Mouse (Mus musculus): ENCODE measurements around the gene Alb.

Alb gene

GRCm38 (mm10) chr5:90460619-90461018, at the start of gene Alb:
Gene Alb, plus strand, starts transcription at chr5:90460897.
- no peak for DNase-seq (ENCODE audit: low spot score in 2 of 2)

- DNase-seq (ENCODE audit: low spot score in 2 of 2): no peak
These were observed 46.4 kb upstream of the Alb start for GRCm38 (mm10) chr5:90414142-90414924.

GRCm38 (mm10) chr5:90414925-90415295, 45.8 kb upstream of the Alb start:
- no peak for DNase-seq (ENCODE audit: low spot score in 2 of 2)

DNA sequence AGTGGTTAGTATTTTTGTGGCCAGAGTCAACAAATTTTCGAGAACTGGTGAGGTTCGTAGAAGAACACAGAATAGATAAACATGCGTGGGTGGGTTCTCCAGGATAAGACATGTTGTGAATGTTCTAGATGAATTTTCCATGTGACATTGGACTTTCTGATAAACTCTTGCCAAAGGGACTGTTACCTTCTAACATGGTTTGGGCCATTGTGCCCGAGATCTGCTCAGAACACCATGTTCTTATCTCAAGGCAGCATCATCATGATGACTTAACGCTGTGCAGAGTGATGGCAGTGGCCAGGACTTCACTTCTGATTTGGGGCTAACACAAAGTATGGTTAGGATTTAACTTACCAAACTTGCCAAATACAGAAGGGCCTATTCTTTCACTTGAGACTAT, 36.1 kb upstream of the Alb start:
- no peak for DNase-seq (ENCODE audit: low spot score in 2 of 2)

DNA sequence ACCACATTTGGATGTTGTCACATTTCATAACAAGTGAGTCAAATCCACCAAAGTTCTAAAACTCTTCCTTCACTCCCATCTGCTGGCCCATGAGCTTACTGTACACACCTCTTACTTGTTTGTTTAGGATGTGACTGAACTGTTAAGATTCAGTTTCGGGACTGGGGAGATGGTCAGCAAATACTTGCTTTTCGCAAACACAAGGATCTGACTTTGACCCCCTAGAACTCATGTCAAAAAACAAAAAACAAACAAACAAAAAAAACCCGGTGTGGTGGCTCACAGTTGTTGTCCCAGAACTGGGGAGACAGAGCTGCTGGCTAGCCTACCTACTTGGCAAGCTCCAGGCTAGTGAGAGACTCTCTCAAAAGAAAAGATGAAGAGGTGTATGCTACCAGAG, 35.5 kb upstream of the Alb start:
- DNase-seq (ENCODE audit: low spot score in 2 of 2): no peak

GRCm38 (mm10) chr5:90431053-90431452, 29.6 kb upstream of the Alb start:
- DNase-seq (ENCODE audit: low spot score in 2 of 2): no peak

DNA sequence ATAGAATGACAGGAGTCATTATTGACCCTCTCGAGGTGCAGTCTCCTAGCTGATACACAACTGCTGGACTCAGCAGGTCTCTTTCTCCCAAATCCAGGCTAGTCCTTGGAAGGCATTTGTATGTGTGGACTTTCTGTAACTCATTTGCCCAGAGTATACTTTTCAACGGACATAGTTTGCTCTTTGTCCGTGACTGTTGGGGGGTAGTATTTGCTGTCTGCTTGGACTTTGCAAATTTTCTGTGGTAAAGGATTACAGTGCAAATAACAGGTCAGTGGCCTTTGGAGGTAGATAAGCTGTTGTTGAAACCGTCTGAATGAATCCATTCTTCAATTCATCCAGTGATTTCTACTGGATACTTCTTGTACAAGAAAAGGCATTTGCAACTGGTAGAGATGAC, 21.5 kb upstream of the Alb start:
- no peak for DNase-seq (ENCODE audit: low spot score in 2 of 2)

GRCm38 (mm10) chr5:90447577-90447976, 13.1 kb upstream of the Alb start:
- DNase-seq (ENCODE audit: low spot score in 2 of 2): no peak

DNA sequence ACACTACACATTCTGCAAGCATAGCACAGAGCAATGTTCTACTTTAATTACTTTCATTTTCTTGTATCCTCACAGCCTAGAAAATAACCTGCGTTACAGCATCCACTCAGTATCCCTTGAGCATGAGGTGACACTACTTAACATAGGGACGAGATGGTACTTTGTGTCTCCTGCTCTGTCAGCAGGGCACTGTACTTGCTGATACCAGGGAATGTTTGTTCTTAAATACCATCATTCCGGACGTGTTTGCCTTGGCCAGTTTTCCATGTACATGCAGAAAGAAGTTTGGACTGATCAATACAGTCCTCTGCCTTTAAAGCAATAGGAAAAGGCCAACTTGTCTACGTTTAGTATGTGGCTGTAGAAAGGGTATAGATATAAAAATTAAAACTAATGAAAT, 10.7 kb upstream of the Alb start:
- no peak for DNase-seq (ENCODE audit: low spot score in 2 of 2)

DNA sequence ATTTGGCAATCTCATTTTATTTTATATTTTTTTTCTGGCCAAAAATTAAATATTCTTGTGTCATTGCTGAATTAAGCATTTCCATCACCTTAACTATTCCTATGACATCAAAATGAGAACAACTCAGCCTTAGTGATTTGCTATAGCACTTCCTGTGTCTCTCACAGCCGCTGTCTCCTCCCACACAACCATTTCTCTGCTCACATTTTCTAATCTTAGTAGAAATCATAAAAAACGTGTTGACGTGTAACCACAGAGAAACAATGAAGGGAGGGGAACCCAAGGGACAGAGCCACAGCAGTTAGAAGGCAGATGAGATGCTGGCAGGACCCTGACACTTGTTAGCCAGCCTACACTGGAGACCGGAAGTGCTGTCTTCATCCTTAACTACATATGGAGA, 8.0 kb upstream of the Alb start:
- no peak for DNase-seq (ENCODE audit: low spot score in 2 of 2)

DNA sequence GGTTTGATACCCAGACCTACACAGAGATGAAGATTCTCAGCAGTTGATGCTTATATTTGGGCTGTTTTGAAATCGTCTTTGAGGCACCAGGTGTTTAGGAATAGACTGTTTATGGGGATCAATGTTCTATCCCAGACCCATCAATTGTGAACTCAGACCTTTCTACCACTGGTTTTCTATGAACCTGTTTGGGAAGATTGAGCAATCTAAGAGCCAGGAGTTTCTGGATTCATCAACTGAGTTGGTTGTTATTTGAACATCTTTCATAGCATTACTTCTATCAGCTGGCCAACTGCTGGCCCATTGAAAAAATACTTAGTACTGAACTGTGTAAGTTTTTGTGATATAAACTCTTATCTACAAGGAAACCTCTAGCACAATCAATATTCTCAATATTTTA, 3.5 kb upstream of the Alb start:
- DNase-seq (ENCODE audit: low spot score in 2 of 2): no peak

- no peak for DNase-seq (ENCODE audit: low spot score in 2 of 2)
These were observed 2.0 kb upstream of the Alb start for GRCm38 (mm10) chr5:90458727-90459126.

DNA sequence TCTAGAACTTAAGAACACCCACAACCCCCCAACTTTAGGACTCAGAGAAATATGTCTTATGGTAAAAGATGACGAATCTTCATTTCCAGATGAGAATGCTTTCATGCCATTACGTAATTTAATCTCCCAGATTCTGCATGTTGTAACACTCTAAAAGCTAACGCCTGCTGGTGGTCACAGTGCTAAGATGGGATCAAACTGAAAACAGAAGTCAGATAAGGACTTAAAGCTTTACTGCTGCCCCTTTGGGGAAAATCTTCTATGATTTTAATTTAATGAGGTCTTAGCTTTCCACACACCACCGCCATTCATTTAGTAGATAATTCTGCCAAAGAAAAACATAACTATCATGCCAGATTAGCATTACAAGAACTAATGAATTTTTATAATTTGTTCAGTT, 6.1 kb downstream of the Alb start:
- no peak for DNase-seq (ENCODE audit: low spot score in 2 of 2)

- no peak for DNase-seq (ENCODE audit: low spot score in 2 of 2)
These were observed 6.5 kb downstream of the Alb start for GRCm38 (mm10) chr5:90467245-90467644.

- DNase-seq (ENCODE audit: low spot score in 2 of 2): no peak
These were observed 10.1 kb downstream of the Alb start for GRCm38 (mm10) chr5:90470836-90471235.

GRCm38 (mm10) chr5:90473902-90474301, 13.2 kb downstream of the Alb start:
- no peak for DNase-seq (ENCODE audit: low spot score in 2 of 2)

- DNase-seq (ENCODE audit: low spot score in 2 of 2): no peak
These were observed 13.7 kb downstream of the Alb start for GRCm38 (mm10) chr5:90474369-90474768.

DNA sequence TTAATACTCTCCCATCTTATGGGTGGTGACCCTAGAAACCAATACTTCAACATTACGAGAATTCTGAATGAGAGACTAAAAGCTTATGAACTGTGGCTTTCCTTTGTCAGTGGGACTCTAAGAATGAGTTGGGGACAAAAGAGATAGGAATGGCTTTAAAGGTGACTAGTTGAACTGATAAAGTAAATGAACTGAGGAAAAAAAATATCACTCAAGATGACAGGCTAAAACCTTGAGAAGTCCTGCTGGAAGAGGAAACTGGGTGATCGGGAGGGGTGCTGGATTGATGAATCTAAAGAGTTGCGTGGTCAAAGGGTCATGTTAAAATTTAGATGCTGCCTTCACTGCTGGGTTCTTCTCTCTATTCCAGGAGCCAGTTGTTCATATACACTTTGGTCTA, 16.0 kb downstream of the Alb start:
- DNase-seq (ENCODE audit: low spot score in 2 of 2): no peak

GRCm38 (mm10) chr5:90477308-90478140, 16.8 kb downstream of the Alb start:
- DNase-seq (ENCODE audit: low spot score in 2 of 2): no peak

GRCm38 (mm10) chr5:90478886-90479285, 18.2 kb downstream of the Alb start:
- no peak for DNase-seq (ENCODE audit: low spot score in 2 of 2)

DNA sequence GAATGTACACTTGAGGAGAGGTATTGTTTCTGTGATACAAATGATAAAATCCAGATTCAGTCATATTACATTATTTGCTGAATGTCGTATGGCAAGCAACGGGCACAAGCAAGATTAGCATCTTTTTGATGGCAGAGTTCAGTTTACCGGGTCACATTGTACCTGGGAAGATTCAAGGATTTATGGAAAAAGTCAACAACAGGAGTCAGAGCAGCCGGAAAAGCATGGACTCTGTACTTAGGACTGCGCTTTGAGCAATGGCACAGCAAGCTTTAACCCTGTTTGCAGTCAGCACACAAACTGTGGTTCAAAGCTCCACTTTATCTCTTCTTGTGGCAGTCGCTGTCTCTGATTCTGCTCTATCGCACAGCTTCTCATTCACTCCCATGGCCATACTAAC, 24.9 kb downstream of the Alb start:
- no peak for DNase-seq (ENCODE audit: low spot score in 2 of 2)

- no peak for DNase-seq (ENCODE audit: low spot score in 2 of 2)
These were observed 27.6 kb downstream of the Alb start for GRCm38 (mm10) chr5:90488323-90488722.

- no peak for DNase-seq (ENCODE audit: low spot score in 2 of 2)
These were observed 29.8 kb downstream of the Alb start, which contains the start of gene Afp for GRCm38 (mm10) chr5:90490518-90490917. Gene Afp, plus strand, starts transcription at chr5:90490737.

Data from spleen, postnatal 10 days (tissue).